Comparison of ENCODE assay signal across 17 mouse cellular contexts in genomic region chr2:167233009-167233335, GRCm38 (mm10). TPM values are rescaled to one million over a fixed set of nuclear protein-coding genes. Genes with fewer than 3 reads are reported as not detected.
DNase-seq lines count a peak whose midpoint lies in the region; ATAC-seq lines count a peak whose summit lies in the region.
"Had no signal": no experiment of that assay in that cellular context is flagged by ENCODE, and none has a peak within 500 bp of the region (broad histone marks: within the 10 kb centered on the region; RNA-seq: fewer than 3 reads in every experiment).

No protein-coding gene starts in this region.

- WGBS in heart, embryonic 10.5 days: 74% methylated on average over 5 of the region's 5 CpGs
- 72% methylated on average over 5 of the region's 5 CpGs for WGBS in embryonic facial prominence, embryonic 10.5 days
- WGBS in limb, embryonic 15.5 days: 43% methylated on average over 5 of the region's 5 CpGs
- 79% methylated on average over 5 of the region's 5 CpGs for WGBS in midbrain, embryonic 13.5 days

- H3K4me2 ChIP-seq in limb, embryonic 15.5 days: no peak overlapping the region
- H3K4me2 ChIP-seq in midbrain, embryonic 13.5 days (replicated peaks): no peak overlapping the region
- H3K4me2 ChIP-seq: forebrain, embryonic 13.5 days; heart, embryonic 15.5 days; hindbrain, embryonic 13.5 days had no signal

- H3K27ac ChIP-seq in heart, embryonic 10.5 days: peak overlapping the region; percentile 79; the same call in 1 of the 2 replicates
- H3K27ac ChIP-seq in embryonic facial prominence, embryonic 10.5 days (replicated peaks): 0 out of 2 replicates have a peak overlapping the region, but pooled peaks have one; percentile 40
- H3K27ac ChIP-seq in limb, embryonic 15.5 days: peak overlapping the region; percentile 38; the same call in 1 of the 2 replicates
- no peak overlapping the region for H3K27ac ChIP-seq in midbrain, embryonic 13.5 days
- H3K27ac ChIP-seq: forebrain, embryonic 13.5 days; hindbrain, postnatal 0 days had no signal

- H3K4me3 ChIP-seq in heart, embryonic 10.5 days: no peak overlapping the region
- no peak overlapping the region for H3K4me3 ChIP-seq in embryonic facial prominence, embryonic 10.5 days
- H3K4me3 ChIP-seq in limb, embryonic 15.5 days: no peak overlapping the region
- H3K4me3 ChIP-seq in midbrain, embryonic 13.5 days (replicated peaks): no peak overlapping the region
- H3K4me3 ChIP-seq: embryonic facial prominence, embryonic 12.5 days; forebrain, embryonic 13.5 days; heart, embryonic 15.5 days; hindbrain, embryonic 13.5 days had no signal

- H3K4me1 ChIP-seq in heart, embryonic 10.5 days: peaks cover 46% of the 10 kb centered on the region
- H3K4me1 ChIP-seq in embryonic facial prominence, embryonic 10.5 days: peaks cover 52% of the 10 kb centered on the region
- H3K4me1 ChIP-seq in limb, embryonic 15.5 days: peaks cover 32% of the 10 kb centered on the region
- H3K4me1 ChIP-seq in midbrain, embryonic 13.5 days (replicated peaks): no peaks in the 10 kb centered on the region
- H3K4me1 ChIP-seq: forebrain, embryonic 13.5 days had no signal

- no peak overlapping the region for H3K9ac ChIP-seq in limb, embryonic 15.5 days
- H3K9ac ChIP-seq in midbrain, embryonic 13.5 days (replicated peaks): no peak overlapping the region
- H3K9ac ChIP-seq: embryonic facial prominence, embryonic 12.5 days; forebrain, embryonic 13.5 days; forebrain, postnatal 0 days; heart, embryonic 15.5 days; hindbrain, embryonic 13.5 days had no signal

- no peaks in the 10 kb centered on the region for H3K9me3 ChIP-seq in heart, embryonic 10.5 days
- H3K9me3 ChIP-seq in embryonic facial prominence, embryonic 10.5 days: no peaks in the 10 kb centered on the region
- H3K9me3 ChIP-seq in limb, embryonic 15.5 days: no peaks in the 10 kb centered on the region
- no peaks in the 10 kb centered on the region for H3K9me3 ChIP-seq in midbrain, embryonic 13.5 days
- H3K9me3 ChIP-seq: embryonic facial prominence, embryonic 12.5 days; forebrain, embryonic 13.5 days; heart, embryonic 15.5 days; hindbrain, embryonic 13.5 days had no signal

- DNase-seq in heart, embryonic 10.5 days (ENCODE audit: low spot score): no peak
- DNase-seq in heart, adult 11 months: no peak
- DNase-seq in 3134 (ENCODE audit: extremely low read depth, insufficient read length, low spot score): peak; percentile 51
- DNase-seq in embryonic facial prominence, embryonic 10.5 days (ENCODE audit: low spot score): no peak
- DNase-seq in kidney, postnatal 10 days: no peak
- DNase-seq: adrenal gland, adult 8-10 months; cerebellum, adult 8-10 months; cerebellum, postnatal 14 days; forebrain, postnatal 0 days; gastrocnemius, postnatal 36 days had no signal

- H3K36me3 ChIP-seq in heart, embryonic 10.5 days: no peaks in the 10 kb centered on the region
- no peaks in the 10 kb centered on the region for H3K36me3 ChIP-seq in embryonic facial prominence, embryonic 10.5 days (replicated peaks)
- no peaks in the 10 kb centered on the region for H3K36me3 ChIP-seq in limb, embryonic 15.5 days
- H3K36me3 ChIP-seq in midbrain, embryonic 13.5 days: no peaks in the 10 kb centered on the region
- H3K36me3 ChIP-seq: embryonic facial prominence, embryonic 12.5 days; heart, embryonic 15.5 days; hindbrain, embryonic 13.5 days had no signal

- no peak for ATAC-seq in limb, embryonic 15.5 days (ENCODE audit: insufficient number of reproducible peaks, low FRiP score, low TSS enrichment, low read depth)
- no peak for ATAC-seq in midbrain, embryonic 13.5 days
- ATAC-seq: forebrain, embryonic 13.5 days; forebrain, postnatal 0 days; hindbrain, postnatal 0 days had no signal

- H3K27me3 ChIP-seq in heart, embryonic 10.5 days (ENCODE audit: insufficient read depth, poor library complexity, severe bottlenecking): no peaks in the 10 kb centered on the region
- no peaks in the 10 kb centered on the region for H3K27me3 ChIP-seq in embryonic facial prominence, embryonic 10.5 days (replicated peaks; ENCODE audit: low read depth, poor library complexity, severe bottlenecking)
- 0 out of 2 replicates have a peak, but pooled peaks cover 3% of the 10 kb centered on the region for H3K27me3 ChIP-seq in limb, embryonic 15.5 days
- H3K27me3 ChIP-seq in midbrain, embryonic 13.5 days: no peaks in the 10 kb centered on the region
- H3K27me3 ChIP-seq: embryonic facial prominence, embryonic 12.5 days; forebrain, embryonic 13.5 days had no signal

RNA-seq across cellular contexts. Expression of gene Ptgis, which starts 7.4 kb away (rescaled TPM):
- polyA plus RNA-seq in heart, embryonic 10.5 days (2016; fragmentation: Nextera tagmentation; extraction: Ambion mirVana): 16.3 and 21.4 TPM in 2 replicates
- 13.7 and 14.6 TPM in 2 replicates for polyA plus RNA-seq in embryonic facial prominence, embryonic 10.5 days (2016; fragmentation: Nextera tagmentation; extraction: Ambion mirVana)
- 35.7 and 44.6 TPM in 2 replicates for polyA plus RNA-seq in limb, embryonic 15.5 days (2015; fragmentation: Nextera tagmentation; extraction: Ambion mirVana)
- 4.0 and 4.5 TPM in 2 replicates for polyA plus RNA-seq in midbrain, embryonic 13.5 days (2015; fragmentation: Nextera tagmentation; extraction: Ambion mirVana)

RNA-seq across cellular contexts. Expression of gene Kcnb1, which starts 43.0 kb away (rescaled TPM):
- 0.16 and 0.21 TPM in 2 replicates for polyA plus RNA-seq in heart, embryonic 10.5 days (2016; fragmentation: Nextera tagmentation; extraction: Ambion mirVana)
- 0.40 and 0.52 TPM in 2 replicates for polyA plus RNA-seq in embryonic facial prominence, embryonic 10.5 days (2016; fragmentation: Nextera tagmentation; extraction: Ambion mirVana)
- polyA plus RNA-seq in limb, embryonic 15.5 days (2015; fragmentation: Nextera tagmentation; extraction: Ambion mirVana): 0.73 and 1.1 TPM in 2 replicates
- 2.1 and 2.3 TPM in 2 replicates for polyA plus RNA-seq in midbrain, embryonic 13.5 days (2015; fragmentation: Nextera tagmentation; extraction: Ambion mirVana)
